Mouse (Mus musculus) embryonic fibroblast, embryonic 13.5 days (primary cell): ENCODE data around the gene Dido1.

Source experiments
- CTCF ChIP-seq: IDR thresholded peaks from 2 replicates; pipeline ENCODE4 v1.5.1; 2011; ENCODE audit warnings: mild to moderate bottlenecking, control low read depth, low read length, moderate library complexity, borderline replicate concordance; ENCODE audit not compliant: insufficient read depth
- POLR2A ChIP-seq: IDR thresholded peaks from 2 replicates; pipeline ENCODE4 v1.6.1; 2011; ENCODE audit warnings: low read depth, mild to moderate bottlenecking, control low read depth, low read length, moderate library complexity

- TF ChIP-seq CTCF (no peak), POLR2A (no peak)
Measured at GRCm38 (mm10) chr2:180610283-180610682, 99.5 kb downstream of the Dido1 start.
